In genomic region chr1:133083942-133084625, GRCm38 (mm10) we compare ENCODE assay signal across 8 mouse cellular contexts. TPM values are rescaled to one million over a fixed set of nuclear protein-coding genes. Genes with fewer than 3 reads are reported as not detected.
DNase-seq lines count a peak whose midpoint lies in the region; ATAC-seq and TF ChIP-seq lines count a peak whose summit lies in the region.

No protein-coding gene starts in this region.

- no peak overlapping the region for H3K4me3 ChIP-seq in layer of hippocampus, adult 2 months

- intact Hi-C loops in left cerebral cortex, postnatal 10 days (cut with DNase I) = no loop called here

- no peak for TF ChIP-seq CTCF in layer of hippocampus, adult 2 months (conservative IDR thresholded peaks at IDR 0.05)

- peak; percentile 77 for ATAC-seq in erythroid progenitor cell, adult 5-6 weeks (replicated peaks; ENCODE audit: low FRiP score, poor library complexity, severe bottlenecking)

- peak; percentile 76 to 84 for DNase-seq in heart, adult 18-20 months
- no peak for DNase-seq in heart, adult 8-10 months (ENCODE audit: low spot score)
- DNase-seq in kidney, postnatal 25 days = peak; percentile 32 to 62
- DNase-seq in spleen, adult 12 weeks (ENCODE audit: low spot score) = peak; percentile 57
- no peak for DNase-seq in layer of hippocampus, adult 2 months (ENCODE audit: low spot score in 2 of 2)
- no peak for DNase-seq in right cerebral cortex, postnatal 10 days (ENCODE audit: low spot score in 2 of 2)
- DNase-seq in left cerebral cortex, postnatal 10 days (ENCODE audit: extremely low spot score in 1 of 2, low spot score in 2 of 2) = no peak

- no peak overlapping the region for H3K27ac ChIP-seq in layer of hippocampus, adult 2 months

RNA-seq across cellular contexts. Expression of gene Pik3c2b, which starts 38.6 kb away (rescaled TPM):
- total RNA-seq in heart, adult 18-20 months (2021) = 10 to 100 TPM; 13.9 to 14.3 TPM
- 10 to 100 TPM; 19.2 to 20.8 (median 19.9) TPM for total RNA-seq in heart, adult 8-10 months (2022)
- 2.9 and 3.2 TPM in 2 replicates for total RNA-seq in erythroid progenitor cell, adult 5-6 weeks (2015; ENCODE audit: low replicate concordance)
- total RNA-seq in erythroid progenitor cell, adult 5-6 weeks (2017; ENCODE audit: low replicate concordance) = 0.23 and 0.90 TPM in 2 replicates
- 10 to 100 TPM; 13.7 to 15.5 TPM for total RNA-seq in layer of hippocampus, adult 2 months (2021)
- total RNA-seq in left cerebral cortex, postnatal 10 days (2021) = 10 to 100 TPM; 27.3 to 28.6 TPM

RNA-seq across cellular contexts. Expression of gene Ppp1r15b, which starts 46.9 kb away (rescaled TPM):
- 10 to 100 TPM; 21.6 to 23.1 TPM for total RNA-seq in heart, adult 18-20 months (2021)
- total RNA-seq in heart, adult 8-10 months (2022) = 10 to 100 TPM; 20.8 to 24.3 (median 21.7) TPM
- total RNA-seq in erythroid progenitor cell, adult 5-6 weeks (2015; ENCODE audit: low replicate concordance) = 131 and 152 TPM in 2 replicates
- total RNA-seq in erythroid progenitor cell, adult 5-6 weeks (2017; ENCODE audit: low replicate concordance) = 227 and 245 TPM in 2 replicates
- 10 to 100 TPM; 38.5 to 39.8 TPM for total RNA-seq in layer of hippocampus, adult 2 months (2021)
- total RNA-seq in left cerebral cortex, postnatal 10 days (2021) = 10 to 100 TPM; 43.6 to 44.1 TPM

RNA-seq across cellular contexts. Expression of gene Mdm4, which starts 53.7 kb away (rescaled TPM):
- total RNA-seq in heart, adult 18-20 months (2021) = 10 to 100 TPM; 19.7 to 27.7 TPM
- 10 to 100 TPM; 19.5 to 30.7 (median 22.6) TPM for total RNA-seq in heart, adult 8-10 months (2022)
- total RNA-seq in erythroid progenitor cell, adult 5-6 weeks (2015; ENCODE audit: low replicate concordance) = 92.3 and 118 TPM in 2 replicates
- total RNA-seq in erythroid progenitor cell, adult 5-6 weeks (2017; ENCODE audit: low replicate concordance) = 148 and 163 TPM in 2 replicates
- total RNA-seq in layer of hippocampus, adult 2 months (2021) = 100 to 1,000 TPM in 1 of 2 experiments, 10 to 100 TPM in 1; 80.8 to 101 TPM
- total RNA-seq in left cerebral cortex, postnatal 10 days (2021) = 10 to 100 TPM; 78.7 to 82.2 TPM

Comparison
In these comparisons a context has a peak if more than half of its experiments do, and no peak if none do; other contexts are left out.
1. DNase-seq: peak in heart, adult 18-20 months (2 of 2), kidney, postnatal 25 days (2 of 2) and spleen, adult 12 weeks (single experiment); none in heart, adult 8-10 months (single experiment), layer of hippocampus, adult 2 months (0 of 2), right cerebral cortex, postnatal 10 days (0 of 2) and left cerebral cortex, postnatal 10 days (0 of 2).